Mouse (Mus musculus) spleen, adult 2 months (tissue): ENCODE results near the gene Mthfsd.

ENCODE experiments used
- CTCF ChIP-seq: fragments of 200-500 bp; IDR thresholded peaks from 2 replicates; pipeline ENCODE4 v1.5.1; 2011; ENCODE audit warnings: mild to moderate bottlenecking, inconsistent platforms; ENCODE audit not compliant: insufficient read depth, insufficient read length, insufficient replicate concordance; ENCODE audit errors: extremely low read depth
- POLR2A ChIP-seq: fragments of 200-500 bp; IDR thresholded peaks from 2 replicates; pipeline ENCODE4 v1.6.1; 2011; ENCODE audit warnings: low read depth, low read length, inconsistent platforms

GRCm38 (mm10) chr8:121085561-121085960 lies 22.6 kb downstream of the Mthfsd start:
- TF ChIP-seq CTCF (no peak), POLR2A (no peak)
